Mouse (Mus musculus) adipocyte (in vitro differentiated cells): ENCODE measurements around the gene S100a8.

Experiments
- DNase-seq: peaks from one replicate; pipeline ENCODE4 v3.0.0-alpha.2; 2016; ENCODE audit warnings: low spot score

The S100a8 gene

DNA sequence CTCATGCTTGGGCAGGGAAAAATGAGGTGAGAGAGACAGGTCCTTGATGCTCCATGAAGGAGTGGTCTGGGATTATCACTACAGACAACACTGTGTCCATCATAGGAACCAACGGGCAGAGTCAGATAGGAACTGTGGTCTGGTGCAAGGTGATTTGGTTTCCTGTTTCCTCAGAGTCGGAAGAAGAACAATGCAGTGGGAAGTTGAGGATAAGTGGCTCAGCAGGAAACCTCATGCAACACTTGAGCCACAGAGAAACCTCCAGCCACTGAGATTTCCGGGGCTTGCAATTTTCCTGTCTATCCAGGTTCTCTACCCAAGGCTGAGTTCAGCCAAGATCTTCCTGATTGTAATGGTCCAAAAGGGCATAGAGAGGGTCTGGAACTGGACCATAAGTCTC lies 9.9 kb downstream of the S100a8 start:
- no peak for DNase-seq

DNA sequence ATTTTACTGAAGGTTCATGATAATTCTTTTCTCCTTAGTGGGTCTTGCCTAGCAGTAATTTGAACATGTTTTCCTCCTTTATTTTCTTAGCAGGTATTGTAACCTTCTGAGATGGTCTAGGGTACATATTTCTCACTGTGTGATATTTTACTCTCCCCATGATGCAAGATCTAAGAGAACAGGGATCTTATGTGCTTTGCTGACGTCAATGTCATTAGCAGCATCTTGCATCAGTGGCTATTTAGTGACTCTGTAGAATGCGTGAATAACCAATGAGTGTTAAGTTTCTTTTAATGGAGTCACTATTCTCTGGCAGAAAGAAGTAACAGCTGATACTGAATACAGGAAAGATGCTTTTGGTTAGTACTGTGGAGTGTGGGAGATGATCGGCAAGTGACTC lies 15.2 kb downstream of the S100a8 start:
- DNase-seq, result no peak

- no peak for DNase-seq
Observed at GRCm38 (mm10) chr3:90686835-90687234, 18.1 kb downstream of the S100a8 start.

GRCm38 (mm10) chr3:90693496-90693895 lies 24.7 kb downstream of the S100a8 start:
- no peak for DNase-seq

DNA sequence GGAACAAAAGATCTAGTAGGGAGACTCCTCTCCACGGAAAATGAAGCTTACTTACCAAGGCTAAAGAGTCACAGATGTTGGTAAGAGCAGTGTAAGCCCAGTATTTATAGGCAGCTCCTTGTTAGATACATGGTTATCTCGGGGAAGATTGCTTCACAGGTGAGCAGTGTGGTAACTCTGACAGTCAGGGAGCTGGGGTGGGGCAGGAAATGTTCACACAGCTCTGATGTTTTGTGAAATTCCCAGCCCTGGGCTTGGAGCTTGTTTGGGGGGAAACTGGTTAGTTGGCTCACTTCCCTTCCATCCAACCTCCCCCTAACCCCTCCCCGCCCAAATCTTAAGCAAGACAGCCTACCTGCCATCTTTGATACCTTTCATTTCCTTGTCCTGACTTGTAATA lies 26.8 kb downstream of the S100a8 start, which contains the start of gene S100a9:
TSS of gene S100a9 (minus strand) at position 109 of the 400 bp plus-strand sequence.
- no peak for DNase-seq

- no peak for DNase-seq
Observed at GRCm38 (mm10) chr3:90702244-90702643, 33.5 kb downstream of the S100a8 start.

DNA sequence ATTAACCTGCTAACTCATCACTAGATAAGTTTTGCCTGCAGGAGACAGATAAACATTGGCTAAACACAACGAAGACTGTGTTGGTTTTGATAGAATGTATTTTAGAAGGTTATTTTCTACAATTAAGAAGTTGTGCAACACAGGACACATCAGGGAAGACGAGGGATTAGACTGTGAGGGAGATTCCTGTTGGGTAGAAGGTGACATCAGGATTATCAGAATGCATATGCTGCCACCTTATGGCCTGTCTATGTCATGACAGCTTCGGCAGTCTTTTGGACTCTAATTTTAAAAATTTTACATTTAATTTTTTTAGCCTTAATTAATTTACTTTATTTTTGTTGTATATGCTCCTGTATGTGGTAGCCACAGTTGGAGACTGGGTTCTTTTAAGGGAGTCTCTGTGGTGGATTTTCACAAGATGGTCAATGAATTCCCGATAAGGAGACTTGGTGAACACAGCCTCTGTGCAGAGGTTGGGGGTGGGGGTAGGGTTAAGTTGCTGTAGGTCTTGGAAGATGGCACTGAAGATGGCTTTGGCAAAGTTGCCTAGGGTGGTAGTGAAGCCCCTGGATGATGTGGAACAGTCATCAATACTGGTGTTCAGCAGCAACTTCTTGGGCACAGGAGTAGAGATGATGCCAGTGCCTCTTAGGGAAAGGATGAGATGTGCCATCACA lies 39.9 kb downstream of the S100a8 start:
- DNase-seq, result peak; percentile 71

GRCm38 (mm10) chr3:90709591-90710460 lies 41.0 kb downstream of the S100a8 start:
- DNase-seq, result peak; percentile 96
